ENCODE assay signal across 10 mouse cellular contexts in the genomic region with DNA sequence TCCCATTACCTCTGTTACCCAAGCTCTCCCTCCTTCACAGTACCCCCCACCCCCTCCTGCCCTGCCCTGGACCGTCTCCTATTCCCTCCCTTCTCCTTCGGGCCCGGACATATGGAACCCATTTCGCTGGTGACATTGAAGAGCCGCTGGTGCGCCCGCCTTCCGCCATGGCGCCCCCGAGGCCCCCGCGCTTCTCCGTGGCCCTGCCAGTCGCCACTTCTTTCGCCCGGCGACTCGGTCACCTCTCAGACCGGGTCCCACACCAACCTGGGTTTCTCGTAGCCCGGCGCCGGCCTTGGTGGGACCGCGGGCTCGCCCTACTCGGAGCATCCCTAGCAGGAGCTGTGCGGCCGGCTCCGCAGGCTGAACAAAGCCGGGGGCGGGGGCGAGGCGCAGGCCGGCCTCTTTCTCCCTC. TPM values are rescaled to one million over a fixed set of nuclear protein-coding genes. Genes with fewer than 3 reads are reported as not detected.
DNase-seq lines count a peak whose midpoint lies in the region; ATAC-seq and TF ChIP-seq lines count a peak whose summit lies in the region.
"Had no signal": no experiment of that assay in that cellular context is flagged by ENCODE, and none has a peak within 500 bp of the region (broad histone marks: within the 10 kb centered on the region; RNA-seq: fewer than 3 reads in every experiment).

No protein-coding gene starts in this region.

- 39% methylated on average over 35 of the region's 35 CpGs for WGBS in kidney, adult 2 months
- 2% methylated on average over 35 of the region's 35 CpGs for WGBS in hindbrain, embryonic 11.5 days
- 13% methylated on average over 32 of the region's 35 CpGs for WGBS in liver, embryonic 14.5 days (ENCODE audit: insufficient replicate concordance)

- TF ChIP-seq POLR2A in kidney, adult 2 months (IDR thresholded peaks at IDR 0.05; ENCODE audit: low read depth, low read length), result no peak

- peak overlapping the region; percentile 79 for H3K4me2 ChIP-seq in hindbrain, embryonic 11.5 days (replicated peaks; ENCODE audit: low read depth, low read length)
- peak overlapping the region; percentile 20; the same call in 1 of the 2 replicates for H3K4me2 ChIP-seq in liver, embryonic 14.5 days (ENCODE audit: low read depth)

- no peaks in the 10 kb centered on the region for H3K27me3 ChIP-seq in kidney, adult 2 months (replicated peaks; ENCODE audit: control insufficient read depth, insufficient read depth, low read length)
- H3K27me3 ChIP-seq in hindbrain, embryonic 11.5 days (ENCODE audit: control insufficient read depth, insufficient read depth, low read length), result peaks cover 87% of the 10 kb centered on the region
- peaks cover 64% of the 10 kb centered on the region for H3K27me3 ChIP-seq in liver, embryonic 14.5 days (ENCODE audit: control insufficient read depth, insufficient read depth, low read length)

- H3K4me3 ChIP-seq in kidney, adult 2 months (ENCODE audit: insufficient read depth, low read depth, low read length), result no peak overlapping the region
- H3K4me3 ChIP-seq in hindbrain, embryonic 11.5 days (ENCODE audit: low read depth, low read length), result peak overlapping the region; percentile 56
- H3K4me3 ChIP-seq in liver, embryonic 14.5 days (ENCODE audit: insufficient read depth in 1 of 2, low read depth in 2 of 2, low read length in 2 of 2), result peak overlapping the region in 1 of 2 experiments; percentile 12; a peak in 1 of 4 replicates
- H3K4me3 ChIP-seq in layer of hippocampus, adult 2 months, result no peak overlapping the region

- no peaks in the 10 kb centered on the region for H3K9me3 ChIP-seq in hindbrain, embryonic 11.5 days (ENCODE audit: control insufficient read depth, low read length)
- no peaks in the 10 kb centered on the region for H3K9me3 ChIP-seq in liver, embryonic 14.5 days (ENCODE audit: control insufficient read depth, low read length)

- H3K9ac ChIP-seq in hindbrain, embryonic 11.5 days (ENCODE audit: low read depth, low read length), result peak overlapping the region; percentile 96
- H3K9ac ChIP-seq in liver, embryonic 14.5 days (replicated peaks), result no peak overlapping the region

- H3K27ac ChIP-seq in kidney, adult 2 months (ENCODE audit: insufficient read depth, low read depth, low read length), result peak overlapping the region; percentile 14; the same call in 1 of the 2 replicates
- H3K27ac ChIP-seq in hindbrain, embryonic 11.5 days (ENCODE audit: low read depth, low read length), result peak overlapping the region; percentile 98
- H3K27ac ChIP-seq in liver, embryonic 14.5 days, result no peak overlapping the region
- no peak overlapping the region for H3K27ac ChIP-seq in layer of hippocampus, adult 2 months

- H3K4me1 ChIP-seq in kidney, adult 2 months (ENCODE audit: control insufficient read depth, insufficient read depth, low read length), result peaks cover 47% of the 10 kb centered on the region
- no peaks in the 10 kb centered on the region; the same call in 1 of the 2 replicates for H3K4me1 ChIP-seq in hindbrain, embryonic 11.5 days (replicated peaks; ENCODE audit: control insufficient read depth, insufficient read depth, low read length)
- no peaks in the 10 kb centered on the region; a peak in 1 of 4 replicates for H3K4me1 ChIP-seq in liver, embryonic 14.5 days (replicated peaks; ENCODE audit: control insufficient read depth in 2 of 2, insufficient read depth in 2 of 2, low read length in 1 of 2)

- no peak for ATAC-seq in hindbrain, embryonic 11.5 days (ENCODE audit: low FRiP score)
- no peak for ATAC-seq in liver, embryonic 14.5 days (ENCODE audit: insufficient read depth)

- no peak for TF ChIP-seq EP300 in liver, embryonic 14.5 days (IDR thresholded peaks at IDR 0.05; ENCODE audit: low read depth)

- no peaks in the 10 kb centered on the region for H3K36me3 ChIP-seq in kidney, adult 2 months (ENCODE audit: control insufficient read depth, insufficient read depth, low read length)
- no peaks in the 10 kb centered on the region for H3K36me3 ChIP-seq in hindbrain, embryonic 11.5 days (ENCODE audit: control insufficient read depth, insufficient read depth, low read length)
- H3K36me3 ChIP-seq in liver, embryonic 14.5 days (replicated peaks; ENCODE audit: control insufficient read depth, insufficient read depth, low read depth), result no peaks in the 10 kb centered on the region

- no peak for TF ChIP-seq CTCF in kidney, adult 2 months (conservative IDR thresholded peaks at IDR 0.05; ENCODE audit: insufficient read depth, insufficient read length, low read depth, low read length)
- TF ChIP-seq CTCF in liver, embryonic 14.5 days (IDR thresholded peaks at IDR 0.05; ENCODE audit: low read depth), result no peak
- TF ChIP-seq CTCF in layer of hippocampus, adult 2 months (conservative IDR thresholded peaks at IDR 0.05), result no peak

- no peak for DNase-seq in kidney, adult 2 months
- DNase-seq in kidney, adult 11 months, result no peak
- peak; percentile 50 for DNase-seq in ZHBTc4 (ENCODE audit: low read depth, low spot score)
- peak; percentile 57 for DNase-seq in hindbrain, embryonic 11.5 days (ENCODE audit: low spot score)
- DNase-seq in liver, embryonic 14.5 days (ENCODE audit: low read depth in 3 of 3, low spot score in 3 of 3), result no peak
- DNase-seq in urinary bladder, adult 2 months (ENCODE audit: low spot score), result no peak
- DNase-seq in layer of hippocampus, adult 2 months (ENCODE audit: low spot score in 2 of 2), result no peak
- no peak for DNase-seq in cerebellum, adult 11 months
- DNase-seq: midbrain, embryonic 14.5 days had no signal

RNA-seq across cellular contexts. Expression of a gene that starts 9.5 kb away (rescaled TPM):
- 10.1 and 14.1 TPM in 2 replicates for polyA plus RNA-seq in kidney, adult 2 months (2012; rRNA removed)
- polyA plus RNA-seq in hindbrain, embryonic 11.5 days (2014; fragmentation: Nextera tagmentation; extraction: Ambion mirVana), result 10.5 and 13.1 TPM in 2 replicates
- 0.38 and 0.66 TPM in 2 replicates for polyA plus RNA-seq in liver, embryonic 14.5 days (2012; rRNA removed)
- polyA plus RNA-seq in liver, embryonic 14.5 days (2014; fragmentation: Nextera tagmentation; extraction: Ambion mirVana), result not detected in 2 replicates
- polyA plus RNA-seq in urinary bladder, adult 2 months (2012; rRNA removed), result 11.4 and 11.8 TPM in 2 replicates
- not detected for total RNA-seq in layer of hippocampus, adult 2 months (2021)
- total RNA-seq: layer of hippocampus, adult 18-20 months had no signal
- polyA plus RNA-seq: midbrain, embryonic 14.5 days had no signal

RNA-seq across cellular contexts. Expression of a gene that starts 14.6 kb away (rescaled TPM):
- 12.6 and 14.6 TPM in 2 replicates for polyA plus RNA-seq in kidney, adult 2 months (2012; rRNA removed)
- 3.5 and 5.1 TPM in 2 replicates for polyA plus RNA-seq in hindbrain, embryonic 11.5 days (2014; fragmentation: Nextera tagmentation; extraction: Ambion mirVana)
- 0.31 and 0.48 TPM in 2 replicates for polyA plus RNA-seq in liver, embryonic 14.5 days (2012; rRNA removed)
- polyA plus RNA-seq in liver, embryonic 14.5 days (2014; fragmentation: Nextera tagmentation; extraction: Ambion mirVana), result 0.06 and 0.09 TPM in 2 replicates
- polyA plus RNA-seq in urinary bladder, adult 2 months (2012; rRNA removed), result 6.8 and 7.6 TPM in 2 replicates
- total RNA-seq in layer of hippocampus, adult 2 months (2021), result not detected
- total RNA-seq: layer of hippocampus, adult 18-20 months had no signal
- polyA plus RNA-seq: midbrain, embryonic 14.5 days had no signal

RNA-seq across cellular contexts. Expression of a gene that starts 17.7 kb away (rescaled TPM):
- polyA plus RNA-seq in kidney, adult 2 months (2012; rRNA removed), result 22.8 and 28.4 TPM in 2 replicates
- 64.9 and 67.5 TPM in 2 replicates for polyA plus RNA-seq in hindbrain, embryonic 11.5 days (2014; fragmentation: Nextera tagmentation; extraction: Ambion mirVana)
- 1.1 TPM in 2 replicates for polyA plus RNA-seq in liver, embryonic 14.5 days (2012; rRNA removed)
- polyA plus RNA-seq in liver, embryonic 14.5 days (2014; fragmentation: Nextera tagmentation; extraction: Ambion mirVana), result 0.51 and 0.75 TPM in 2 replicates
- polyA plus RNA-seq in urinary bladder, adult 2 months (2012; rRNA removed), result 14.3 and 18.1 TPM in 2 replicates
- not detected for total RNA-seq in layer of hippocampus, adult 2 months (2021)
- total RNA-seq: layer of hippocampus, adult 18-20 months had no signal

RNA-seq across cellular contexts. Expression of a gene that starts 29.5 kb away (rescaled TPM):
- 7.7 and 8.4 TPM in 2 replicates for polyA plus RNA-seq in kidney, adult 2 months (2012; rRNA removed)
- 33.1 and 42.5 TPM in 2 replicates for polyA plus RNA-seq in hindbrain, embryonic 11.5 days (2014; fragmentation: Nextera tagmentation; extraction: Ambion mirVana)
- polyA plus RNA-seq in liver, embryonic 14.5 days (2012; rRNA removed), result 0.23 and 0.32 TPM in 2 replicates
- polyA plus RNA-seq in liver, embryonic 14.5 days (2014; fragmentation: Nextera tagmentation; extraction: Ambion mirVana), result 0.06 and 0.24 TPM in 2 replicates
- 5.8 and 7.4 TPM in 2 replicates for polyA plus RNA-seq in urinary bladder, adult 2 months (2012; rRNA removed)
- not detected for total RNA-seq in layer of hippocampus, adult 2 months (2021)
- total RNA-seq: layer of hippocampus, adult 18-20 months had no signal
- polyA plus RNA-seq: midbrain, embryonic 14.5 days had no signal

RNA-seq across cellular contexts. Expression of a gene that starts 32.9 kb away (rescaled TPM):
- polyA plus RNA-seq in kidney, adult 2 months (2012; rRNA removed), result not detected in 2 replicates
- 7.3 and 8.2 TPM in 2 replicates for polyA plus RNA-seq in hindbrain, embryonic 11.5 days (2014; fragmentation: Nextera tagmentation; extraction: Ambion mirVana)
- polyA plus RNA-seq in liver, embryonic 14.5 days (2012; rRNA removed), result 0.02 TPM in 2 replicates
- polyA plus RNA-seq in liver, embryonic 14.5 days (2014; fragmentation: Nextera tagmentation; extraction: Ambion mirVana), result not detected in 2 replicates
- 0.16 and 0.17 TPM in 2 replicates for polyA plus RNA-seq in urinary bladder, adult 2 months (2012; rRNA removed)
- total RNA-seq in layer of hippocampus, adult 2 months (2021), result not detected
- total RNA-seq: layer of hippocampus, adult 18-20 months had no signal
- polyA plus RNA-seq: midbrain, embryonic 14.5 days had no signal

Comparison
In these comparisons a context has a peak if more than half of its experiments do, and no peak if none do; other contexts are left out.
1. DNase-seq: peak in ZHBTc4 (single experiment) and hindbrain, embryonic 11.5 days (single experiment); none in kidney, adult 2 months (single experiment), kidney, adult 11 months (single experiment), liver, embryonic 14.5 days (0 of 3), urinary bladder, adult 2 months (single experiment), layer of hippocampus, adult 2 months (0 of 2) and cerebellum, adult 11 months (single experiment).
2. H3K27ac ChIP-seq: peak in kidney, adult 2 months (single experiment) and hindbrain, embryonic 11.5 days (single experiment); none in liver, embryonic 14.5 days (single experiment) and layer of hippocampus, adult 2 months (single experiment).